Mouse (Mus musculus) C2C12 (cell line): ENCODE measurements at regions not wholly inside any gene's neighbourhood (a gene's known extent, or its start where the extent isn't known, plus 50 kb on each side); places are given as distances from the start of the nearest gene placed in this dataset.

ENCODE experiments used
- H3K27me3 ChIP-seq: one replicate; pipeline ENCODE4 v1.6.1; 2011; ENCODE audit not compliant: control insufficient read depth, insufficient read depth, insufficient read length
- H3K36me3 ChIP-seq: one replicate; pipeline ENCODE4 v1.6.1; 2011; ENCODE audit not compliant: control insufficient read depth, insufficient read depth
- H3K4me3 ChIP-seq: one replicate; pipeline ENCODE4 v1.5.1; 2011; ENCODE audit warnings: mild to moderate bottlenecking, control low read depth; ENCODE audit not compliant: poor library complexity, insufficient read depth, severe bottlenecking
- H3K79me2 ChIP-seq: one replicate; pipeline ENCODE4 v1.6.1; 2011; ENCODE audit not compliant: control insufficient read depth, insufficient read depth
- H3K79me3 ChIP-seq: one replicate; pipeline ENCODE4 v1.6.1; 2011; ENCODE audit warnings: low read depth, control low read depth
- H3ac ChIP-seq: one replicate; pipeline ENCODE3; 2011; ENCODE audit warnings: low read depth; ENCODE audit not compliant: control insufficient read depth, insufficient read length
- CEBPB ChIP-seq: IDR thresholded peaks from one replicate; pipeline ENCODE4 v1.6.1; 2011; ENCODE audit warnings: low read depth, mild to moderate bottlenecking, control low read depth, moderate library complexity
- CTCF ChIP-seq: IDR thresholded peaks from one replicate; pipeline ENCODE4 v1.5.1; 2011; ENCODE audit not compliant: control insufficient read depth, insufficient read depth, insufficient read length
- FOSL1 ChIP-seq: IDR thresholded peaks from one replicate; pipeline ENCODE4 v1.8.0; 2011; ENCODE audit warnings: mild to moderate bottlenecking, low read length; ENCODE audit not compliant: poor library complexity, insufficient read depth, severe bottlenecking
- MAX ChIP-seq: IDR thresholded peaks from one replicate; pipeline ENCODE4 v1.6.1; 2011; ENCODE audit warnings: mild to moderate bottlenecking, control low read depth
- MYOD1 ChIP-seq: IDR thresholded peaks from one replicate; pipeline ENCODE4 v1.6.1; 2011; ENCODE audit warnings: low read depth; ENCODE audit not compliant: control insufficient read depth, insufficient read length
- MYOG ChIP-seq: IDR thresholded peaks from one replicate; pipeline ENCODE4 v1.6.1; 2011; ENCODE audit not compliant: control insufficient read depth, insufficient read length; ENCODE audit errors: extremely low read depth
- USF1 ChIP-seq: IDR thresholded peaks from one replicate; pipeline ENCODE4 v1.6.1; 2011; ENCODE audit warnings: low read depth, mild to moderate bottlenecking, control low read depth, moderate library complexity

- no peaks in the 10 kb centered on the region for H3K36me3 ChIP-seq
- H3K79me2 ChIP-seq = no peaks in the 10 kb centered on the region
- no peaks in the 10 kb centered on the region for H3K79me3 ChIP-seq
- no peak overlapping the region for H3ac ChIP-seq
- TF ChIP-seq MYOG = no peak
- no peak for TF ChIP-seq CEBPB
- TF ChIP-seq MYOD1 = no peak
- no peak for TF ChIP-seq FOSL1
- no peak for TF ChIP-seq CTCF
- TF ChIP-seq USF1 = no peak
- no peak for TF ChIP-seq MAX
- no peak overlapping the region for H3K4me3 ChIP-seq
- H3K27me3 ChIP-seq = no peaks in the 10 kb centered on the region
Measured at GRCm38 (mm10) chr13:101534490-101534889, 233.5 kb downstream of the Pik3r1 start.

DNA sequence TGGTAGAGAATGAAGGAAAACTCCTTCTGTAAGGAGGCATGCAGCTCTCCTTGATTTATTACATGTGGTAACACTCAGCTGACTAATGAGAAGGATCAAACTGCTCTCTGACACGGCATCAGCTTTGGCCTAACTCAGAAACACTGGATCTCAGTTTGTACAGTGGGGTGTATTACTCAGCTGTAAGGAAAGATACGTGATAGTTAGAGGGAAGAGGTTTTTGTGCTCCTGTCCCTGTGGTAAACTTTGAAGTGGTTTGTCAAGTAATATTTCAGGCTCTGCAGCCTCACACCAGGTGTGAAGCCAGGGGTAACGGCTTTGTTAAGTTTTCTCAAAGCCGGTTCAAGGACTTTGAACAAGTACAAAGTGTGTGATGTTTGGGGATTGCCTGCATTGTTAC is 235.1 kb downstream of the Pik3r1 start:
- TF ChIP-seq CTCF (no peak), MYOG (no peak), FOSL1 (no peak), MYOD1 (no peak), USF1 (no peak), MAX (no peak), CEBPB (no peak)
- no peak overlapping the region for H3ac ChIP-seq
- no peaks in the 10 kb centered on the region for H3K27me3 ChIP-seq

GRCm38 (mm10) chr13:101527691-101528090 is 240.3 kb downstream of the Pik3r1 start:
- Histone ChIP-seq H3ac (no peak overlapping the region), H3K79me2 (no peaks in the 10 kb centered on the region), H3K4me3 (no peak overlapping the region), H3K27me3 (no peaks in the 10 kb centered on the region), H3K79me3 (no peaks in the 10 kb centered on the region), H3K36me3 (no peaks in the 10 kb centered on the region)
- TF ChIP-seq MYOD1 = no peak
- no peak for TF ChIP-seq USF1
- TF ChIP-seq MYOG = no peak
- no peak for TF ChIP-seq FOSL1
- no peak for TF ChIP-seq CTCF
- no peak for TF ChIP-seq MAX
- TF ChIP-seq CEBPB = no peak

More for the DNA sequence above, 235.1 kb downstream of the Pik3r1 start:
- no peaks in the 10 kb centered on the region for H3K79me2 ChIP-seq
- H3K79me3 ChIP-seq = no peaks in the 10 kb centered on the region
- H3K4me3 ChIP-seq = no peak overlapping the region
- no peaks in the 10 kb centered on the region for H3K36me3 ChIP-seq

- no peak overlapping the region for H3K4me3 ChIP-seq
- no peaks in the 10 kb centered on the region for H3K79me2 ChIP-seq
- no peaks in the 10 kb centered on the region for H3K27me3 ChIP-seq
- H3K36me3 ChIP-seq = no peaks in the 10 kb centered on the region
- H3K79me3 ChIP-seq = no peaks in the 10 kb centered on the region
- TF ChIP-seq MAX = no peak
- TF ChIP-seq MYOD1 = no peak
- TF ChIP-seq CEBPB = no peak
- TF ChIP-seq USF1 = no peak
- no peak for TF ChIP-seq CTCF
- TF ChIP-seq FOSL1 = no peak
- no peak for TF ChIP-seq MYOG
- no peak overlapping the region for H3ac ChIP-seq
Measured at GRCm38 (mm10) chr13:101524781-101525180, 243.2 kb downstream of the Pik3r1 start.

GRCm38 (mm10) chr13:101524223-101524622 is 243.8 kb downstream of the Pik3r1 start:
- TF ChIP-seq MYOD1 = no peak
- no peak for TF ChIP-seq CEBPB
- TF ChIP-seq MAX = no peak
- TF ChIP-seq MYOG = no peak
- no peak for TF ChIP-seq USF1
- TF ChIP-seq CTCF = no peak
- TF ChIP-seq FOSL1 = no peak
- H3K79me2 ChIP-seq = no peaks in the 10 kb centered on the region
- H3K79me3 ChIP-seq = no peaks in the 10 kb centered on the region
- no peak overlapping the region for H3ac ChIP-seq
- H3K27me3 ChIP-seq = no peaks in the 10 kb centered on the region
- H3K4me3 ChIP-seq = no peak overlapping the region
- H3K36me3 ChIP-seq = no peaks in the 10 kb centered on the region

GRCm38 (mm10) chr13:101523492-101523891 is 244.5 kb downstream of the Pik3r1 start:
- Histone ChIP-seq H3K27me3 (no peaks in the 10 kb centered on the region), H3ac (no peak overlapping the region), H3K36me3 (no peaks in the 10 kb centered on the region), H3K4me3 (no peak overlapping the region), H3K79me2 (no peaks in the 10 kb centered on the region), H3K79me3 (no peaks in the 10 kb centered on the region)
- no peak for TF ChIP-seq CTCF
- TF ChIP-seq USF1 = no peak
- TF ChIP-seq MYOD1 = no peak
- TF ChIP-seq FOSL1 = no peak
- no peak for TF ChIP-seq MYOG
- no peak for TF ChIP-seq MAX
- TF ChIP-seq CEBPB = no peak
